Mouse (Mus musculus) subcutaneous adipose tissue, adult 2 months (tissue): ENCODE measurements around the gene Pola2. TPM values are rescaled to one million over a fixed set of nuclear protein-coding genes. Genes with fewer than 3 reads are reported as not detected.

Experiments used
- polyA plus RNA-seq: library from polyadenylated mRNA; depleted of rRNA; stranded (reverse); fragments of >200 nt; gene quantifications from 2 replicates; pipeline ENCODE4 v1.2.3, GENCODE M21; 2012; ENCODE audit warnings: low replicate concordance; rRNA removed

The Pola2 gene
- polyA plus RNA-seq, result 60.9 and 84.4 TPM in 2 replicates

DNA sequence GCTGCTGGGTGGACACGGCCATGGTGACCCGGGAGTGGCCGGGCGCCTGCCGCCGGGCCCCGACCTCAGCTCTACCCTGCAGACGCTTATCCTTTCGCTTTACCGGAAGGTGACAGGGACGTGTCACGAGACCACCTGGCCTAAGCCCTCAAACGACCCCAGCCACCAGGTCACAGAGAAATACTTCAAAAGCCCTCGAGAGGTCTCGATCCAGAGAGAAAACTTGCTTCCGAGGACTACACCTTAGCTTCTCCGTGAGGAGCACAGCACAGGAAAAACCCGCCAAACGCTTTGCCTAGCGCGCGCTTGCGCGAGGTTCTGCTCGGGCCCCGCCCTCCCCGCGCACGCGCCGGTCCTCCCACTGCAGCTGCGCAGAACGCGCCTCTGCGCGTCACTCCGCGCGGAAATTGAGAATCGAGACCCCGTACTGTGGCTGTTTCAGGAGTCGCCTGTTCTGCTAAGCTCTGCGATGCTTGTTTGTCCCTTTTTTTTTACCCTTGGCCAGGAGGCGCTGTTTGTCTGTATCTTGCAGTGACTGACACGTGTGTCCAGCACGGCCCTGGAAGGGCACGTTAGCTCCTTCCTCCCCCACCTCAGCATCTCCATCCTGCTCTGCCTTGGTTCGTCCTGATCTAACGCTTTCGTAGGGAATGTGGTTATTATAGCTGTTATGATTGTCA is at the start of gene Pola2:
TSS of gene Pola2 (minus strand) at position 320 of the 680 bp plus-strand sequence.

DNA sequence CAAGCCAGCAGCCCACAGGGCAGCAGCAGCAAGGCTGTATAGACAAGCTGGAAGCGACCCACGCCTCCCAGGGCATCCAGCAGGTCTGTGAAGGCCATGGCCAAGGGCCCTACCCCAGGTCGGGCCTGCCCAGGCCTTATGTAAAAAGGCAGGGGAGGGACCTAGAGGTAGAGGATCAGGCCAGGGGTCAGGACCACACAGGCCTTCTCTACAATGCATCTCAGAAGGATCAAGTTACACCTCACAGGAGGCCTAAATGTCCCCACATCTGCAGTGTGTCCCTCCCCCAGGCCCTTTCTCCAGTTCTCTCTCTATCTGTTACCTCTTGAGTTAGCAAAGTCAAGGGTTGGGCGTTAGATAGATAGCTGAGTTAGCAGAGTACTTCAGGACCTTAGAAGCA is 22.0 kb upstream of the Pola2 start, which contains the start of gene Slc22a20:
TSS of gene Slc22a20 (minus strand) at position 101 of the 400 bp plus-strand sequence.

GRCm38 (mm10) chr19:5924713-5925093 is 39.3 kb downstream of the Pola2 start, which contains the start of gene Cdc42ep2:
Gene Cdc42ep2, minus strand, starts transcription at chr19:5924816.

GRCm38 (mm10) chr19:5913007-5913719 is 50.8 kb downstream of the Pola2 start, which contains the start of gene Dpf2:
Gene Dpf2, minus strand, starts transcription at chr19:5913010.

GRCm38 (mm10) chr19:5894002-5894678 is 69.9 kb downstream of the Pola2 start, which contains the start of gene Tigd3:
Gene Tigd3, minus strand, starts transcription at chr19:5894149.

Other genes starting within 250 kb of the Pola2 start
- 101 and 111 TPM in 2 replicates for gene Ehbp1l1, start 237.9 kb downstream of the Pola2 start, polyA plus RNA-seq
- gene Fam89b, start 234.5 kb downstream of the Pola2 start, polyA plus RNA-seq, result 211 and 249 TPM in 2 replicates
- 272 and 332 TPM in 2 replicates for gene Ltbp3, start 223.3 kb downstream of the Pola2 start, polyA plus RNA-seq
- 144 and 167 TPM in 2 replicates for gene Scyl1, start 192.8 kb downstream of the Pola2 start, polyA plus RNA-seq
- gene Frmd8, start 88.9 kb downstream of the Pola2 start, polyA plus RNA-seq, result 22.5 and 24.5 TPM in 2 replicates
- gene Slc25a45, start 86.4 kb downstream of the Pola2 start, polyA plus RNA-seq, result 24.1 and 26.7 TPM in 2 replicates
- gene Tigd3, start 70.1 kb downstream of the Pola2 start, polyA plus RNA-seq, result 0.33 and 1.0 TPM in 2 replicates
- 73.6 and 128 TPM in 2 replicates for gene Dpf2, start 51.2 kb downstream of the Pola2 start, polyA plus RNA-seq
- 24.5 and 38.9 TPM in 2 replicates for gene Cdc42ep2, start 39.4 kb downstream of the Pola2 start, polyA plus RNA-seq
- gene Slc22a20, start 21.9 kb upstream of the Pola2 start, polyA plus RNA-seq, result not detected in 2 replicates
- 42.0 and 72.3 TPM in 2 replicates for gene Capn1, start 51.7 kb upstream of the Pola2 start, polyA plus RNA-seq
- gene Syvn1, start 82.4 kb upstream of the Pola2 start, polyA plus RNA-seq, result 59.3 and 60.1 TPM in 2 replicates
- 29.0 and 43.8 TPM in 2 replicates for gene Mrpl49, start 93.6 kb upstream of the Pola2 start, polyA plus RNA-seq
- gene Fau, start 93.6 kb upstream of the Pola2 start, polyA plus RNA-seq, result 740 and 1,078 TPM in 2 replicates
- 43.0 and 48.9 TPM in 2 replicates for gene Znhit2, start 97.0 kb upstream of the Pola2 start, polyA plus RNA-seq
- 39.1 and 40.1 TPM in 2 replicates for gene Tm7sf2, start 104.2 kb upstream of the Pola2 start, polyA plus RNA-seq
- gene Vps51, start 113.0 kb upstream of the Pola2 start, polyA plus RNA-seq, result 67.5 and 83.1 TPM in 2 replicates
- gene Tmem262, start 115.8 kb upstream of the Pola2 start, polyA plus RNA-seq, result not detected in 2 replicates
- 0.19 and 0.49 TPM in 2 replicates for gene Gm28374, start 118.1 kb upstream of the Pola2 start, polyA plus RNA-seq
- 100 and 103 TPM in 2 replicates for gene Zfpl1, start 120.8 kb upstream of the Pola2 start, polyA plus RNA-seq
- 0.30 and 4.4 TPM in 2 replicates for gene Cdca5, start 120.8 kb upstream of the Pola2 start, polyA plus RNA-seq
- not detected in 2 replicates for gene AC131692.1, start 130.2 kb upstream of the Pola2 start, polyA plus RNA-seq
- gene Naaladl1, start 141.6 kb upstream of the Pola2 start, polyA plus RNA-seq, result 0.09 and 0.22 TPM in 2 replicates
- 19.6 and 37.2 TPM in 2 replicates for gene Sac3d1, start 154.4 kb upstream of the Pola2 start, polyA plus RNA-seq
- 31.6 and 42.5 TPM in 2 replicates for gene Snx15, start 164.1 kb upstream of the Pola2 start, polyA plus RNA-seq
- 8.7 and 11.0 TPM in 2 replicates for gene Batf2, start 176.8 kb upstream of the Pola2 start, polyA plus RNA-seq
- gene Arl2, start 177.3 kb upstream of the Pola2 start, polyA plus RNA-seq, result 139 and 178 TPM in 2 replicates
- gene Majin, start 220.2 kb upstream of the Pola2 start, polyA plus RNA-seq, result 0.26 and 0.46 TPM in 2 replicates